Comparison of ENCODE assay signal across 9 mouse cellular contexts in the genomic region with DNA sequence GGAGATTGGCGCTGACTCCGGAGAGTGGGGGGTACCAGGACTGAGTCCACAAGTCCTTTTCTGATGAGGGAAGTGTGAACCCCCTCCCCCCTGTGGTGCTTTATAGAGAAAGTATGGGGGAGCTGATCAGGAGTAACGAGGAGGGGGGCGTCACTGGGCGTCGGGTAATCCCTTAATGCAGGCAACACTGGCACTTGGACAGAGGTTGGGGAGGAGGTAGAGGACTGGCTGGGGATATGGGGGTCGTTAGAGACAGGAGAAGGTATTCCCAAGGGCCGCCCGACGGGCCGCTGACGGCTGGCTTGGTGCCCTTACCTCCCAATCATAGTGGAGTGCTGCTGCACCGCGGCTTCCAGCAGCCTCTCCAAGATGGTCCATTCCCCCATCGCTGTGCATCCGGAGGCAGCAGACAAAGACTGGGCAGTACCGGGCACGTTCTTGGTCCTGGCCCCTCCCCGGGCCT. TPM values are rescaled to one million over a fixed set of nuclear protein-coding genes. Genes with fewer than 3 reads are reported as not detected.
DNase-seq lines count a peak whose midpoint lies in the region; ATAC-seq lines count a peak whose summit lies in the region.
"Had no signal": no experiment of that assay in that cellular context is flagged by ENCODE, and none has a peak within 500 bp of the region (broad histone marks: within the 10 kb centered on the region; RNA-seq: fewer than 3 reads in every experiment).

No protein-coding gene starts in this region.

- 3% methylated on average over 19 of the region's 19 CpGs for WGBS in limb, embryonic 10.5 days

- H3K36me3 ChIP-seq in limb, embryonic 10.5 days, result no peaks in the 10 kb centered on the region

- H3K4me3 ChIP-seq in limb, embryonic 10.5 days, result peak overlapping the region; percentile 51; the same call in 1 of the 2 replicates
- H3K4me3 ChIP-seq: megakaryocyte, embryonic 14.5 days had no signal

- peaks cover 60% of the 10 kb centered on the region for H3K27me3 ChIP-seq in limb, embryonic 10.5 days (ENCODE audit: low read depth, poor library complexity, severe bottlenecking)

- no peaks in the 10 kb centered on the region for H3K9me3 ChIP-seq in limb, embryonic 10.5 days (replicated peaks)

- peaks cover 12% of the 10 kb centered on the region for H3K4me1 ChIP-seq in limb, embryonic 10.5 days

- peak; percentile 27 for DNase-seq in embryo, embryonic 11 days
- DNase-seq in embryo, embryonic 10.5 days (ENCODE audit: low spot score), result no peak
- peak; percentile 35 for DNase-seq in right cerebral cortex, postnatal 14 days
- no peak for DNase-seq in right cerebral cortex, adult 18-20 months
- DNase-seq in limb, embryonic 10.5 days (ENCODE audit: low spot score), result no peak
- peak; percentile 62 for DNase-seq in right cerebral cortex, postnatal 4 days
- no peak for DNase-seq in thymus, postnatal 14 days

- ATAC-seq in CD4-positive, CD25-positive, alpha-beta regulatory T cell, adult 4 months, result no peak

- H3K27ac ChIP-seq in limb, embryonic 10.5 days, result no peak overlapping the region

RNA-seq across cellular contexts. Expression of a gene that starts 0.6 kb away (rescaled TPM):
- not detected in 2 replicates for polyA plus RNA-seq in limb, embryonic 10.5 days (2016; fragmentation: Nextera tagmentation; extraction: Ambion mirVana)
- polyA plus RNA-seq in CD4-positive, CD25-positive, alpha-beta regulatory T cell, adult 4 months (2017; shearing (Covaris generic)), result not detected

RNA-seq across cellular contexts. Expression of a gene that starts 40.6 kb away (rescaled TPM):
- polyA plus RNA-seq in limb, embryonic 10.5 days (2016; fragmentation: Nextera tagmentation; extraction: Ambion mirVana), result 9.9 and 27.4 TPM in 2 replicates
- polyA plus RNA-seq in CD4-positive, CD25-positive, alpha-beta regulatory T cell, adult 4 months (2017; shearing (Covaris generic)), result not detected

Comparison
In these comparisons a context has a peak if more than half of its experiments do, and no peak if none do; other contexts are left out.
1. DNase-seq: peak in embryo, embryonic 11 days (single experiment), right cerebral cortex, postnatal 14 days (single experiment) and right cerebral cortex, postnatal 4 days (single experiment); none in embryo, embryonic 10.5 days (single experiment), right cerebral cortex, adult 18-20 months (single experiment), limb, embryonic 10.5 days (single experiment) and thymus, postnatal 14 days (single experiment).
2. RNA of a gene that starts 40.6 kb away (polyA plus RNA-seq): 9.9 to 27.4 TPM in limb, embryonic 10.5 days; not detected in CD4-positive, CD25-positive, alpha-beta regulatory T cell, adult 4 months; every median in the first group is over 10 times any median in the second.